Mouse (Mus musculus): ENCODE data around the gene Card6. TPM values are rescaled to one million over a fixed set of nuclear protein-coding genes. Genes with fewer than 3 reads are reported as not detected.

Gene Card6
- polyA plus RNA-seq, 1 experiment: 2.6 TPM

DNA sequence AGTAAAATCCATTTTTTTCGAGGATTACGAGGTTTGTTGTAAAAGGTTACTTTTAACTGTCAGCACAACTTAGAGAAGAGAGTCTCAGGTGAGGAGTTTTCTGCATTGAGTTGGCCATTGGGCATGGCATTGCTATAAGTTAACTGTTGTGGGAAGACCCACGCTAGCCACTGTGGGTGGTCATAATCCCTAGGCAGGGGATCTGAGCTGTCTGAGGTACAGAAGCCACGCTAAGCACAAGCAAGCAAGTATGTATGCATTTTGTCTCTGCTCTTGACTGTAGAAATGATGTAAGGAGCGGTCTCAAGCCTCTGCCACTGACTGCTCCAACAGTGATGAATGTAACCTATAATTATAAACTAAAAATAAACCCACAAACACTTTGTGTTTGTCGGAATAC, 2.4 kb downstream of the Card6 start:
- no peaks in the 10 kb centered on the region for H3K36me3 ChIP-seq (ENCODE audit: control insufficient read depth, insufficient read depth, low read length)
- no peak overlapping the region for H3K4me3 ChIP-seq (ENCODE audit: insufficient read depth, low read depth, low read length)
- 84% methylated on average over 6 of the region's 6 CpGs for WGBS
- H3K4me1 ChIP-seq (ENCODE audit: control insufficient read depth, insufficient read depth, low read length): no peaks in the 10 kb centered on the region
- DNase-seq: no peak
- H3K27ac ChIP-seq (ENCODE audit: insufficient read depth, low read depth, low read length): no peak overlapping the region
- no peaks in the 10 kb centered on the region for H3K27me3 ChIP-seq (replicated peaks; ENCODE audit: control insufficient read depth, insufficient read depth, low read length)
- TF ChIP-seq CTCF (conservative IDR thresholded peaks at IDR 0.05; ENCODE audit: insufficient read depth, insufficient read length, low read depth, low read length) (no peak), POLR2A (IDR thresholded peaks at IDR 0.05; ENCODE audit: low read depth, low read length) (no peak)

DNA sequence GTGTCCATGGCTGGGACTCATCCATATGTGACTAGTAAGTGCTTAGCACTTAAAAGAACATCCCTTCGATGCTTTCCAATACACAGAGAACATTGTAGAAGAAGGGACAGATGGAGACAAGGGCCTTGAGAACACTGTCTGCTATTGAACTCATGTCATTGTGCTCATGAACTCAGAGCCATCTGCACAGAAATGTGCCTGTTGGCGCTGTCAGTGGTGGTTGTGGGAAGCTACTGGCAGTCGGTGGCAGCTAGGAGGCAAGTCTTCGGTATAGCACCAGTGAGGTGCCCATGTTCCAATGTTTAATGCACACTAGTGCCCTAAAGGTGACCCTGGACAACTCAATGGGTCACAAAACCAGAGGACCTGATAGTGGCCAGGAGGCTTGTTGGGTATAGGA, 6.0 kb downstream of the Card6 start:
- no peak overlapping the region for H3K27ac ChIP-seq (ENCODE audit: insufficient read depth, low read depth, low read length)
- DNase-seq: no peak
- H3K36me3 ChIP-seq (ENCODE audit: control insufficient read depth, insufficient read depth, low read length): no peaks in the 10 kb centered on the region; the same call in none of the 2 replicates
- WGBS: 94% methylated on average over 4 of the region's 4 CpGs
- no peaks in the 10 kb centered on the region for H3K4me1 ChIP-seq (ENCODE audit: control insufficient read depth, insufficient read depth, low read length)
- H3K27me3 ChIP-seq (replicated peaks; ENCODE audit: control insufficient read depth, insufficient read depth, low read length): no peaks in the 10 kb centered on the region
- no peak for TF ChIP-seq CTCF (conservative IDR thresholded peaks at IDR 0.05; ENCODE audit: insufficient read depth, insufficient read length, low read depth, low read length)
- TF ChIP-seq POLR2A (IDR thresholded peaks at IDR 0.05; ENCODE audit: low read depth, low read length): no peak
- no peak overlapping the region for H3K4me3 ChIP-seq (ENCODE audit: insufficient read depth, low read depth, low read length)

- no peak for DNase-seq
- Histone ChIP-seq H3K27me3 (replicated peaks; ENCODE audit: control insufficient read depth, insufficient read depth, low read length) (no peaks in the 10 kb centered on the region), H3K4me3 (ENCODE audit: insufficient read depth, low read depth, low read length) (no peak overlapping the region), H3K4me1 (ENCODE audit: control insufficient read depth, insufficient read depth, low read length) (no peaks in the 10 kb centered on the region), H3K27ac (ENCODE audit: insufficient read depth, low read depth, low read length) (no peak overlapping the region), H3K36me3 (ENCODE audit: control insufficient read depth, insufficient read depth, low read length) (no peaks in the 10 kb centered on the region; the same call in none of the 2 replicates)
- WGBS: 100% methylated on average over 1 of the region's 1 CpGs
- TF ChIP-seq CTCF (conservative IDR thresholded peaks at IDR 0.05; ENCODE audit: insufficient read depth, insufficient read length, low read depth, low read length) (no peak), POLR2A (IDR thresholded peaks at IDR 0.05; ENCODE audit: low read depth, low read length) (no peak)
Observed at GRCm38 (mm10) chr15:5097376-5097775, 11.0 kb downstream of the Card6 start.

DNA sequence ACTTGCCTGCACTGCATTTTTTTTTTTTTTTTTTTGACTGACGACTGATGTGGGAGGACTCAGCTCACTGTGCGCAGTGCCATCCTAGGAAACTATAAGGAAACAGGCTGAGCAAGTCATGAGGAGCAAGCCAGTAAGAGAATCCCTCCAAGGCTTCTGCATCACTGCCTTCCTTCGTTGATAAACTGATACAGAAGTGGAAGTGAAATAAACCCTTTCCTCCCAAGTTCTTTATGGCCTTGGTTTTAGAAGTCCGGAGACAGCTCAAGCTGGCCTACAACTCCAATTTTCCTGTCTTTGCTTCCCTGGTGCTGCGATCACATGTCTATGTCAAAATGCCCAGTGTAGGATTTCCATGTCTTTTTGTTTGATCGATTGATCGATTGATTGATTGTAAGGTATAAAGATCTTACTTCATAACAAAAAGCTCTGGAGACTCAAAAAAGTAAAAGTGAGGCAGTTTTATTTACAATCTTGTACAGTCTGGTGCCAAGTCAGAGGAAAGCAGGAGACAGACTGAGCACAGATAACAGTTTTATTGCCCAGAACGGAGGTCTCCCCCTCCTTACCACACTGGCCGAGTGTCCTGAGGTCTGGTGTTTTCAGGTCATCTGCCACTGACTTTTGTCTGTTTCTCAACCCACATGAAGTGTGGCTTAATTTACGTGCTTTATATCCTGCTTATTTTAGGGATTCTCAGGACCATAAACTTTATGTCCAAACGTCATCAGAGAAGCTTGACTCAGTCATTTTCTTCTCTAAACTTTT, 12.6 kb downstream of the Card6 start:
- no peaks in the 10 kb centered on the region for H3K4me1 ChIP-seq (ENCODE audit: control insufficient read depth, insufficient read depth, low read length)
- no peak overlapping the region for H3K27ac ChIP-seq (ENCODE audit: insufficient read depth, low read depth, low read length)
- TF ChIP-seq CTCF (conservative IDR thresholded peaks at IDR 0.05; ENCODE audit: insufficient read depth, insufficient read length, low read depth, low read length): no peak
- TF ChIP-seq POLR2A (IDR thresholded peaks at IDR 0.05; ENCODE audit: low read depth, low read length): no peak
- no peak for DNase-seq
- H3K4me3 ChIP-seq (ENCODE audit: insufficient read depth, low read depth, low read length): no peak overlapping the region
- no peaks in the 10 kb centered on the region; the same call in none of the 2 replicates for H3K36me3 ChIP-seq (ENCODE audit: control insufficient read depth, insufficient read depth, low read length)
- WGBS: 44% methylated on average over 11 of the region's 11 CpGs
- H3K27me3 ChIP-seq (replicated peaks; ENCODE audit: control insufficient read depth, insufficient read depth, low read length): no peaks in the 10 kb centered on the region

GRCm38 (mm10) chr15:5090131-5090530, 18.2 kb downstream of the Card6 start:
- no peak for TF ChIP-seq CTCF (conservative IDR thresholded peaks at IDR 0.05; ENCODE audit: insufficient read depth, insufficient read length, low read depth, low read length)
- TF ChIP-seq POLR2A (IDR thresholded peaks at IDR 0.05; ENCODE audit: low read depth, low read length): no peak
- no peak overlapping the region for H3K4me3 ChIP-seq (ENCODE audit: insufficient read depth, low read depth, low read length)
- H3K4me1 ChIP-seq (ENCODE audit: control insufficient read depth, insufficient read depth, low read length): no peaks in the 10 kb centered on the region
- H3K27ac ChIP-seq (ENCODE audit: insufficient read depth, low read depth, low read length): no peak overlapping the region
- WGBS: 89% methylated on average over 10 of the region's 10 CpGs
- H3K36me3 ChIP-seq (ENCODE audit: control insufficient read depth, insufficient read depth, low read length): no peaks in the 10 kb centered on the region
- no peaks in the 10 kb centered on the region for H3K27me3 ChIP-seq (replicated peaks; ENCODE audit: control insufficient read depth, insufficient read depth, low read length)
- no peak for DNase-seq

GRCm38 (mm10) chr15:5088850-5089608, 19.3 kb downstream of the Card6 start:
- 60% methylated on average over 7 of the region's 7 CpGs for WGBS
- DNase-seq: no peak
- no peaks in the 10 kb centered on the region for H3K36me3 ChIP-seq (ENCODE audit: control insufficient read depth, insufficient read depth, low read length)
- no peak overlapping the region for H3K4me3 ChIP-seq (ENCODE audit: insufficient read depth, low read depth, low read length)
- no peak for TF ChIP-seq POLR2A (IDR thresholded peaks at IDR 0.05; ENCODE audit: low read depth, low read length)
- no peak for TF ChIP-seq CTCF (conservative IDR thresholded peaks at IDR 0.05; ENCODE audit: insufficient read depth, insufficient read length, low read depth, low read length)
- no peaks in the 10 kb centered on the region for H3K27me3 ChIP-seq (replicated peaks; ENCODE audit: control insufficient read depth, insufficient read depth, low read length)
- H3K4me1 ChIP-seq (ENCODE audit: control insufficient read depth, insufficient read depth, low read length): no peaks in the 10 kb centered on the region
- no peak overlapping the region for H3K27ac ChIP-seq (ENCODE audit: insufficient read depth, low read depth, low read length)

GRCm38 (mm10) chr15:5086162-5086561, 22.2 kb downstream of the Card6 start:
- H3K4me3 ChIP-seq (ENCODE audit: insufficient read depth, low read depth, low read length): no peak overlapping the region
- peak; percentile 31 for DNase-seq
- 11% methylated on average over 2 of the region's 2 CpGs for WGBS
- TF ChIP-seq POLR2A (IDR thresholded peaks at IDR 0.05; ENCODE audit: low read depth, low read length) (no peak), CTCF (conservative IDR thresholded peaks at IDR 0.05; ENCODE audit: insufficient read depth, insufficient read length, low read depth, low read length) (no peak)
- H3K27ac ChIP-seq (ENCODE audit: insufficient read depth, low read depth, low read length): no peak overlapping the region
- no peaks in the 10 kb centered on the region for H3K4me1 ChIP-seq (ENCODE audit: control insufficient read depth, insufficient read depth, low read length)
- no peaks in the 10 kb centered on the region for H3K27me3 ChIP-seq (replicated peaks; ENCODE audit: control insufficient read depth, insufficient read depth, low read length)
- H3K36me3 ChIP-seq (ENCODE audit: control insufficient read depth, insufficient read depth, low read length): no peaks in the 10 kb centered on the region

Data from kidney, adult 2 months (tissue).